In the genomic region with DNA sequence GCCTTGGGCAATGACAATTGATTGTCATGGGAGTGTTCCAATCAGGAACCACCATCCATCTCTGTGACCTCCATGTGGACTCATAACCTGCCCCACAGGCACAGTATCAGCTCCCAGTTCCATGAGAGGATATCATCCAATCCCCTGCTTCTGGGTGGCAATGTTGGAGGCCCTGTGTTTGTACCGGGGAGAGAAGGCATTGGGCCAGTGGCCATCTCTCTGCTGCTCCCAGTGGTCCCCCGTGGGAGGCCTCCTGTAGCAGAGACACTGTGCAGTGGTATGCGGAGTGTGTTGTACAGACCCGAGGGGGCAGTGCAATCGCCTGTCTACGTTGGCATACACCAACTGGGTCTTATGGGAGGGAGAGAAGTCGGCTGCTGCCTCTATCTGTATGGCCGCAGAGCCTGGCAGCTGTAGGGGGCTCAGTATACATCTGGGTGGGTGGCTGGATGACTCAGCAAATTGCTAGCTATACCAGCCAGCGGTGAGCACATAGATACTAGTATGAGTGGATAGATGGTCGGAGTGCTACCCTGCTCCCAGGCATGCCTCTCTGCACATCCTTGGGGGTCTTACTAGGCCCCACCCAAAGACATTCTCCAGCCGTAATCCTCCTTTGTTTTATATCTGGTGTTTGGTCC, we compare ENCODE assay signal across 13 mouse cellular contexts. TPM values are rescaled to one million over a fixed set of nuclear protein-coding genes. Genes with fewer than 3 reads are reported as not detected.
DNase-seq lines count a peak whose midpoint lies in the region; ATAC-seq and TF ChIP-seq lines count a peak whose summit lies in the region.
"Had no signal": no experiment of that assay in that cellular context is flagged by ENCODE, and none has a peak within 500 bp of the region (broad histone marks: within the 10 kb centered on the region; RNA-seq: fewer than 3 reads in every experiment).

No protein-coding gene starts in this region.

- peaks cover 5% of the 10 kb centered on the region; the same call in 1 of the 2 replicates for H3K36me3 ChIP-seq in heart, embryonic 12.5 days
- peaks cover 9% of the 10 kb centered on the region; the same call in 1 of the 2 replicates for H3K36me3 ChIP-seq in midbrain, postnatal 0 days (ENCODE audit: insufficient read depth, low read length)
- peaks cover 6% of the 10 kb centered on the region; the same call in 1 of the 2 replicates for H3K36me3 ChIP-seq in midbrain, embryonic 15.5 days (replicated peaks)
- no peaks in the 10 kb centered on the region for H3K36me3 ChIP-seq in heart, embryonic 16.5 days (ENCODE audit: control insufficient read depth, insufficient read depth)

- whole genome bisulfite sequencing in heart, embryonic 12.5 days: 68% methylated on average over 11 of the region's 11 CpGs
- 82% methylated on average over 11 of the region's 11 CpGs for WGBS in midbrain, postnatal 0 days
- 84% methylated on average over 11 of the region's 11 CpGs for WGBS in midbrain, embryonic 15.5 days
- 64% methylated on average over 11 of the region's 11 CpGs for WGBS in heart, embryonic 16.5 days

- ATAC-seq in heart, embryonic 12.5 days (ENCODE audit: insufficient number of reproducible peaks, low FRiP score): 0 out of 2 replicates have a peak, but pooled peaks have one; percentile 19
- no peak for ATAC-seq in midbrain, postnatal 0 days (ENCODE audit: low FRiP score)
- ATAC-seq in midbrain, embryonic 15.5 days (replicated peaks): no peak
- no peak for ATAC-seq in heart, embryonic 16.5 days (replicated peaks; ENCODE audit: extremely low read depth, insufficient read depth, low FRiP score)
- 0 out of 2 replicates have a peak, but pooled peaks have one; percentile 2 for ATAC-seq in megakaryocyte-erythroid progenitor cell, adult 5-6 weeks (replicated peaks; ENCODE audit: low FRiP score, low TSS enrichment, poor library complexity, severe bottlenecking)

- intact Hi-C loops in heart, postnatal 36 days (cut with DNase I): no loop called here

- peaks cover 90% of the 10 kb centered on the region for H3K4me1 ChIP-seq in heart, embryonic 12.5 days (replicated peaks)
- H3K4me1 ChIP-seq in midbrain, postnatal 0 days (ENCODE audit: insufficient read depth, low read length): peaks cover 10% of the 10 kb centered on the region; the same call in 1 of the 2 replicates
- H3K4me1 ChIP-seq in midbrain, embryonic 15.5 days: peaks cover 35% of the 10 kb centered on the region
- H3K4me1 ChIP-seq in heart, embryonic 16.5 days (ENCODE audit: control insufficient read depth, insufficient read depth, low read length): peaks cover 79% of the 10 kb centered on the region

- no peak for DNase-seq in heart, postnatal 36 days
- peak; percentile 11 for DNase-seq in midbrain, postnatal 0 days (ENCODE audit: low spot score)
- no peak for DNase-seq in embryo, embryonic 10 days (ENCODE audit: low spot score)
- no peak for DNase-seq in urinary bladder, adult 18-20 months (ENCODE audit: low spot score in 2 of 2)
- DNase-seq: gastrocnemius, postnatal 36 days; kidney, postnatal 14 days; left cerebral cortex, postnatal 4 days; lung, postnatal 4 days; right cerebral cortex, postnatal 14 days had no signal

- H3K27me3 ChIP-seq in heart, embryonic 12.5 days (replicated peaks): no peaks in the 10 kb centered on the region
- H3K27me3 ChIP-seq in midbrain, postnatal 0 days (ENCODE audit: insufficient read depth, low read length): no peaks in the 10 kb centered on the region
- H3K27me3 ChIP-seq in midbrain, embryonic 15.5 days (replicated peaks): no peaks in the 10 kb centered on the region
- no peaks in the 10 kb centered on the region for H3K27me3 ChIP-seq in heart, embryonic 16.5 days (ENCODE audit: control insufficient read depth, insufficient read depth, low read length)

- H3K9me3 ChIP-seq in heart, embryonic 12.5 days (replicated peaks): no peaks in the 10 kb centered on the region
- H3K9me3 ChIP-seq in midbrain, postnatal 0 days (ENCODE audit: low read length): no peaks in the 10 kb centered on the region
- H3K9me3 ChIP-seq in midbrain, embryonic 15.5 days: no peaks in the 10 kb centered on the region
- H3K9me3 ChIP-seq in heart, embryonic 16.5 days (replicated peaks; ENCODE audit: control insufficient read depth, low read length): no peaks in the 10 kb centered on the region

- H3K4me3 ChIP-seq in heart, embryonic 12.5 days: no peak overlapping the region
- no peak overlapping the region for H3K4me3 ChIP-seq in midbrain, postnatal 0 days (ENCODE audit: low read depth, low read length)
- no peak overlapping the region for H3K4me3 ChIP-seq in midbrain, embryonic 15.5 days
- H3K4me3 ChIP-seq in heart, embryonic 16.5 days (ENCODE audit: low read length): no peak overlapping the region

- peak overlapping the region; percentile 19 for H3K27ac ChIP-seq in heart, embryonic 12.5 days (ENCODE audit: poor library complexity, severe bottlenecking)
- H3K27ac ChIP-seq in midbrain, postnatal 0 days (ENCODE audit: low read depth, low read length): no peak overlapping the region
- no peak overlapping the region for H3K27ac ChIP-seq in midbrain, embryonic 15.5 days
- peak overlapping the region; percentile 98 for H3K27ac ChIP-seq in heart, embryonic 16.5 days (ENCODE audit: low read length)

- peak; percentile 33 for TF ChIP-seq CTCF in midbrain, postnatal 0 days (IDR thresholded peaks at IDR 0.05)

- H3K4me2 ChIP-seq in heart, embryonic 12.5 days: no peak overlapping the region
- no peak overlapping the region for H3K4me2 ChIP-seq in midbrain, postnatal 0 days (ENCODE audit: low read depth, low read length, poor library complexity, severe bottlenecking)
- H3K4me2 ChIP-seq in midbrain, embryonic 15.5 days: no peak overlapping the region
- H3K4me2 ChIP-seq in heart, embryonic 16.5 days (ENCODE audit: low read depth, low read length): no peak overlapping the region

- H3K9ac ChIP-seq in heart, embryonic 12.5 days: no peak overlapping the region
- H3K9ac ChIP-seq in midbrain, postnatal 0 days (replicated peaks; ENCODE audit: low read length, poor library complexity, severe bottlenecking): no peak overlapping the region
- H3K9ac ChIP-seq in midbrain, embryonic 15.5 days: no peak overlapping the region
- no peak overlapping the region for H3K9ac ChIP-seq in heart, embryonic 16.5 days (ENCODE audit: low read length)

RNA-seq across cellular contexts. Expression of a gene that starts 50.5 kb away (rescaled TPM):
- 14.3 and 14.8 TPM in 2 replicates for polyA plus RNA-seq in heart, embryonic 12.5 days (2016; fragmentation: Nextera tagmentation; extraction: Ambion mirVana)
- 10 to 100 TPM; 29.6 to 35.3 TPM for total RNA-seq in heart, postnatal 36 days (2021)
- total RNA-seq in midbrain, postnatal 0 days (2014; rRNA removed): 43.4 and 47.6 TPM in 2 replicates
- 21.5 and 22.5 TPM in 2 replicates for polyA plus RNA-seq in midbrain, postnatal 0 days (2015; fragmentation: Nextera tagmentation; extraction: Ambion mirVana)
- polyA plus RNA-seq in midbrain, embryonic 15.5 days (2015; fragmentation: Nextera tagmentation; extraction: Ambion mirVana): 41.0 and 41.7 TPM in 2 replicates
- 18.7 and 22.2 TPM in 2 replicates for polyA plus RNA-seq in heart, embryonic 16.5 days (2015; fragmentation: Nextera tagmentation; extraction: Ambion mirVana)
- total RNA-seq in megakaryocyte-erythroid progenitor cell, adult 5-6 weeks (2014; fragmentation: Nextera tagmentation): 24.9 and 41.8 TPM in 2 replicates
- total RNA-seq in megakaryocyte-erythroid progenitor cell, adult 5-6 weeks (2017): 35.8 and 52.4 TPM in 2 replicates

Comparison
In these comparisons a context has a peak if more than half of its experiments do, and no peak if none do; other contexts are left out.
1. ATAC-seq: peak in heart, embryonic 12.5 days (single experiment) and megakaryocyte-erythroid progenitor cell, adult 5-6 weeks (single experiment); none in midbrain, postnatal 0 days (single experiment), midbrain, embryonic 15.5 days (single experiment) and heart, embryonic 16.5 days (single experiment).
2. H3K27ac ChIP-seq: peak in heart, embryonic 12.5 days (single experiment) and heart, embryonic 16.5 days (single experiment); none in midbrain, postnatal 0 days (single experiment) and midbrain, embryonic 15.5 days (single experiment).